Mouse (Mus musculus): ENCODE data around the gene Olfr1358. TPM values are rescaled to one million over a fixed set of nuclear protein-coding genes. Genes with fewer than 3 reads are reported as not detected.

The Olfr1358 gene
- total and polyA plus RNA-seq, 3 experiments: not detected

GRCm38 (mm10) chr10:78502986-78503733 is 14.1 kb upstream of the Olfr1358 start:
- Histone ChIP-seq H3K27ac (ENCODE audit: insufficient read depth, low read depth) (no peak overlapping the region), H3K9ac (ENCODE audit: insufficient read depth, low read depth) (no peak overlapping the region), H3K36me3 (replicated peaks in 1 of 2; ENCODE audit: control insufficient read depth in 1 of 2, insufficient read depth in 1 of 2, low read length in 1 of 2) (no peaks in the 10 kb centered on the region), H3K4me1 (ENCODE audit: control insufficient read depth in 1 of 2, insufficient read depth in 2 of 2) (no peaks in the 10 kb centered on the region), H3K4me3 (replicated peaks in 1 of 3; ENCODE audit: low read depth in 2 of 3, low read length in 2 of 3, poor library complexity in 1 of 3) (no peak overlapping the region), H3K9me3 (replicated peaks; ENCODE audit: low read length) (peaks cover 4% of the 10 kb centered on the region), H3K27me3 (replicated peaks) (peaks cover 47% of the 10 kb centered on the region), H3K4me2 (ENCODE audit: insufficient read depth, low read depth, poor library complexity, severe bottlenecking) (no peak overlapping the region), H3K79me2 (replicated peaks; ENCODE audit: control insufficient read depth, extremely low read depth, insufficient read depth, poor library complexity, severe bottlenecking) (no peaks in the 10 kb centered on the region)
- dilution Hi-C loops (cut with MboI; ENCODE audit: extremely low pct_ligation_motif_present, extremely low pct_unique_long_range_greater_than_20kb, low sequenced_read_pairs) (no loop called here), in situ Hi-C loops (cut with MboI; ENCODE audit: low pct_ligation_motif_present, low pct_unique_long_range_greater_than_20kb, low sequenced_read_pairs) (no loop called here)
- DNase-seq (ENCODE audit: extremely low read depth): no peak
- TF ChIP-seq MAZ (IDR thresholded peaks at IDR 0.05; ENCODE audit: low read depth, low read length) (no peak), CHD2 (IDR thresholded peaks at IDR 0.05; ENCODE audit: low read length) (no peak), IRF4 (IDR thresholded peaks at IDR 0.05; ENCODE audit: low read depth, low read length) (no peak), CHD1 (IDR thresholded peaks at IDR 0.05; ENCODE audit: low read depth, low read length) (no peak), TBP (conservative IDR thresholded peaks at IDR 0.05; ENCODE audit: low read depth, low read length) (no peak), ZMIZ1 (IDR thresholded peaks at IDR 0.05; ENCODE audit: low read depth, low read length) (no peak), SIN3A (IDR thresholded peaks at IDR 0.05; ENCODE audit: low read length) (no peak), JUN (IDR thresholded peaks at IDR 0.05; ENCODE audit: insufficient read depth, low read depth, low read length) (no peak), PAX5 (IDR thresholded peaks at IDR 0.05; ENCODE audit: low read length) (no peak), E2F4 (IDR thresholded peaks at IDR 0.05; ENCODE audit: insufficient replicate concordance, low read depth, low read length) (no peak), POLR2A (IDR thresholded peaks at IDR 0.05; ENCODE audit: low read depth, low read length) (no peak), ZNF384 (IDR thresholded peaks at IDR 0.05; ENCODE audit: low read depth, low read length) (no peak), UBTF (IDR thresholded peaks at IDR 0.05; ENCODE audit: low read depth, low read length) (no peak), JUND (conservative IDR thresholded peaks at IDR 0.05; ENCODE audit: low read depth, low read length) (no peak), KAT2A (IDR thresholded peaks at IDR 0.05; ENCODE audit: insufficient replicate concordance, low read length) (no peak), MEF2A (IDR thresholded peaks at IDR 0.05; ENCODE audit: borderline replicate concordance, low read depth, low read length) (no peak), ELF1 (IDR thresholded peaks at IDR 0.05; ENCODE audit: low read depth, low read length) (no peak), HCFC1 (IDR thresholded peaks at IDR 0.05; ENCODE audit: low read depth, low read length) (no peak), BHLHE40 (IDR thresholded peaks at IDR 0.05; ENCODE audit: low read depth, low read length) (no peak), USF1 (IDR thresholded peaks at IDR 0.05; ENCODE audit: low read depth, low read length) (no peak)

GRCm38 (mm10) chr10:78519792-78520191 is 2.6 kb downstream of the Olfr1358 start:
- Histone ChIP-seq H3K79me2 (replicated peaks; ENCODE audit: control insufficient read depth, extremely low read depth, insufficient read depth, poor library complexity, severe bottlenecking) (no peaks in the 10 kb centered on the region), H3K4me3 (replicated peaks in 1 of 3; ENCODE audit: low read depth in 2 of 3, low read length in 2 of 3, poor library complexity in 1 of 3) (no peak overlapping the region), H3K9ac (ENCODE audit: insufficient read depth, low read depth) (no peak overlapping the region), H3K36me3 (replicated peaks in 1 of 2; ENCODE audit: control insufficient read depth in 1 of 2, insufficient read depth in 1 of 2, low read length in 1 of 2) (no peaks in the 10 kb centered on the region), H3K4me1 (ENCODE audit: control insufficient read depth in 1 of 2, insufficient read depth in 2 of 2) (peaks cover 0 to 1% of the 10 kb centered on the region in 2 experiments; a peak in 1 of 4 replicates), H3K4me2 (ENCODE audit: insufficient read depth, low read depth, poor library complexity, severe bottlenecking) (no peak overlapping the region), H3K27ac (ENCODE audit: insufficient read depth, low read depth) (no peak overlapping the region), H3K27me3 (replicated peaks) (peaks cover 31% of the 10 kb centered on the region), H3K9me3 (replicated peaks; ENCODE audit: low read length) (peaks cover 10% of the 10 kb centered on the region)
- dilution Hi-C loops (cut with MboI; ENCODE audit: extremely low pct_ligation_motif_present, extremely low pct_unique_long_range_greater_than_20kb, low sequenced_read_pairs) (no loop called here), in situ Hi-C loops (cut with MboI; ENCODE audit: low pct_ligation_motif_present, low pct_unique_long_range_greater_than_20kb, low sequenced_read_pairs) (loop anchor here (5.0 kb wide), 1 partner anchor 83 kb away; no protein-coding TSS in a partner anchor)
- no peak for DNase-seq (ENCODE audit: extremely low read depth)
- no peak for TF ChIP-seq NELFE (IDR thresholded peaks at IDR 0.05; ENCODE audit: low read depth, low read length)
- no peak for TF ChIP-seq ELF1 (IDR thresholded peaks at IDR 0.05; ENCODE audit: low read depth, low read length)
- TF ChIP-seq USF1 (IDR thresholded peaks at IDR 0.05; ENCODE audit: low read depth, low read length): no peak
- no peak for TF ChIP-seq TBP (conservative IDR thresholded peaks at IDR 0.05; ENCODE audit: low read depth, low read length)
- no peak for TF ChIP-seq ZC3H11A (IDR thresholded peaks at IDR 0.05; ENCODE audit: low read depth, low read length)
- no peak for TF ChIP-seq POLR2A (IDR thresholded peaks at IDR 0.05; ENCODE audit: low read depth, low read length)
- no peak for TF ChIP-seq MAFK (IDR thresholded peaks at IDR 0.05; ENCODE audit: insufficient replicate concordance, low read length)
- TF ChIP-seq NRF1 (IDR thresholded peaks at IDR 0.05; ENCODE audit: low read depth, low read length): no peak
- TF ChIP-seq JUN (IDR thresholded peaks at IDR 0.05; ENCODE audit: insufficient read depth, low read depth, low read length): no peak
- TF ChIP-seq IRF4 (IDR thresholded peaks at IDR 0.05; ENCODE audit: low read depth, low read length): no peak
- no peak for TF ChIP-seq MAX (IDR thresholded peaks at IDR 0.05; ENCODE audit: low read length)
